Mouse (Mus musculus): ENCODE results near the gene Nup93. TPM values are rescaled to one million over a fixed set of nuclear protein-coding genes. Genes with fewer than 3 reads are reported as not detected.
"Not testable (repeated sequence)": the region's sequence is repeated elsewhere in the genome, so short reads cannot be mapped to it uniquely, and the experiment has no call there.

Gene Nup93
- 10 to 100 TPM; 53.0 to 53.9 TPM for total RNA-seq (2021)
- long read RNA-seq, transcript Nup93-201 (22 exons, 2,707 nt) = major isoform, 24 of 34 reads
- long read RNA-seq, partial matches to known transcripts = 3 of 34 reads
- long read RNA-seq, other reads (novel, unspliced or antisense) = 5 of 34 reads

DNA sequence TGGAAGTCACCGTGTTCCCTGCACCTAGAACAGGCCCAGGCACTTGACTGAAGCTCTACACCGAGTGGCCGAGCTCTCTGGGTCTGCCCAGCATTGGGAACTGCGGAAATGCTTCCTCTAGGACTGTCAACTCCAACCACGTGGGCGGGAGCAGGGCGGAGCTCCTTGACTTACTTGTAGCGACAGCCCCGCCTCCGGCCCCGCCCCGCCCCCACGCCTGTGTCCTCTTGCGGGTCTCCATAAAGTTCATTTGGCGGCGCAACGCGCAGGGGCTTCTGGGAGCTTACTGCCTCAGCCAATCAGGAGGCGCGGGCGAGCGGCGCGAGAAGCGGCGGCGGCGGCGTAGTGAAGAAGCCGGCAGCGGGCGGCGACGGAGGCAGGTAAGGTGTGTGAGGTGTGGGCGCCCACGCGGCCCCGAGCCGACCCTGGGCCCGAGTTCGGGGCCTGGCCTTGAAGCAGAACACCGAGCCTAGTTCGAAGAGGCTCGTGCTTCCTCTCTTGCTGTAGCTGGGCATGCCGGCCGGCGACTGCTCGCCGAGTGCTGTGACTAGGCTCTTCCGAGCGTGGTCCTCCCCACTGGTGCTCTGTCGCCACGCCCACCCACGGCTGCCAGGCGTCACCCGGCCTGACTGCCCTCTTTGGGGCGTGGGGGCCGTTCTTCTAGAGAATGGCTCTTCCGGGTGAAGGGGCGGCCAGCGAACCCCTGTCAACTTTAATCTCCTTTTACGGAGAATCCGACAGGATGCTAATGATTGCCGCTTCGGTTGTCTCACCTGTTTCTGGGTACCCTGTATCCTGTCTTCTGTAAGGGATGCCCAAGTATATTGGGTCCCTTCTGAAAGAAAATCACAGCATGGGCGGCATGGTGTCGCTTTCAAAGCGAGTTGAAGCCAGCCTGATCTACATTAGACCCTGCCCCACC lies at the start of gene Nup93:
Gene Nup93 (plus strand): TSS at position 313 of the 922 bp plus-strand sequence.
- DNase-seq (ENCODE audit: low spot score in 2 of 2) = peak; percentile 94 to 98

GRCm38 (mm10) chr8:94165772-94166171 lies 48.6 kb upstream of the Nup93 start:
- DNase-seq (ENCODE audit: low spot score in 2 of 2) = not testable (repeated sequence)

- peak; percentile 98 to 99 for DNase-seq (ENCODE audit: low spot score in 2 of 2)
These were observed 47.1 kb upstream of the Nup93 start for GRCm38 (mm10) chr8:94167244-94167643.

- no peak for DNase-seq (ENCODE audit: low spot score in 2 of 2)
These were observed 44.8 kb upstream of the Nup93 start for GRCm38 (mm10) chr8:94169547-94169946.

DNA sequence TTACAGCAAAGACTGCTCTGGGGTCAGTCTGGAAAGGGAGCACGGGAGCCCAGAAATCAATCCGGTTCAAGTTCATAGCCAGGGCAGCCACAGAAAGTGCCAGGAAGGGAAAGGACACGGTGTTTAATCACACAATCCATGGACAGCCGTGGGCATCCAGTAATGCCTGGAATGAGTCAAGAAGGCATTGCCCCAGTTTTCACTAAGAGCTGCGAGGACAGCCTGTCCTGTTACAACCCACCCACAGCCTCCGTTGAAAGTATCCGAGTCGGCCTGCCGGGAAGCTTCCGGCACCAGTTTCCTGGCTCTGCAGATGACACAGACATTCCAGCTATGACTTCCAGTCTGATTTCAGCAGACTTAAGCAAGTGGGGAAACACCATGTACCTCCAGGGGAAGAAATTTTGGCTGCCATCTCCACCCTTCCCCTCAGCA lies 43.0 kb upstream of the Nup93 start:
- peak in 1 of 2 experiments; percentile 38 for DNase-seq (ENCODE audit: low spot score in 2 of 2)

GRCm38 (mm10) chr8:94172075-94172808 lies 42.1 kb upstream of the Nup93 start, which contains the start of gene Mt2:
Mt2 (plus strand) TSS chr8:94172664.
- DNase-seq (ENCODE audit: low spot score in 2 of 2) = peak; percentile 82

GRCm38 (mm10) chr8:94172809-94173732 lies 41.3 kb upstream of the Nup93 start:
- DNase-seq (ENCODE audit: low spot score in 2 of 2) = peak in 1 of 2 experiments; percentile 42

GRCm38 (mm10) chr8:94173848-94174403 lies 40.4 kb upstream of the Nup93 start:
- no peak for DNase-seq (ENCODE audit: low spot score in 2 of 2)

DNA sequence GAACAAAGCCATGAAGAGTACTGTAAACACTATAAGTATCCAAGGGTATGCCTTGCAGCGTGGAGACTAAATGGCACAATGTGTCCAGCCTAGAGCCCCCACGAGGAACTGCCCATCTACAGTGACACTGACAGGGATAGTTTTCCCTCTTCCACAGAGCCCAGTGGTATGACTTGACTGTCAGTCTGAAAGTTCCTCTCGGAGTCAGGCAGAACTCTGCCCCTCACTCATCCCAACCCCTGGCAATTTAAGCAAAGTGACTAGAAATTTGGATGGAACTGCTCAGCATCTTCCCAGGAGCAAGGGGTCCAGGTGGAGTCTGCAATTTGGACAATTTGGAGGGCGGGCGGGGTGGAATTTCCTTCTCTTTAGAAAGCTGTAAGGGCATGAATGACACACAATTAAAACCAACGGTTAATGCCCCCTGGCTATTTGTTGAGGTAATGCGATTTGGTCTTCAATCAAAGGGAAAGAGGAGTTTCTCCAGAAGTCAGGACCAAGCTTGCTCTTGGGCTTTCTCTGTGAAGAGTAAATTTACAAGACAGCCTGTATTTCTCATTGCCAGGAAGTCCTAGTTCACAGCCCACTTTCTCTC lies 39.6 kb upstream of the Nup93 start:
- no peak for DNase-seq (ENCODE audit: low spot score in 2 of 2)

DNA sequence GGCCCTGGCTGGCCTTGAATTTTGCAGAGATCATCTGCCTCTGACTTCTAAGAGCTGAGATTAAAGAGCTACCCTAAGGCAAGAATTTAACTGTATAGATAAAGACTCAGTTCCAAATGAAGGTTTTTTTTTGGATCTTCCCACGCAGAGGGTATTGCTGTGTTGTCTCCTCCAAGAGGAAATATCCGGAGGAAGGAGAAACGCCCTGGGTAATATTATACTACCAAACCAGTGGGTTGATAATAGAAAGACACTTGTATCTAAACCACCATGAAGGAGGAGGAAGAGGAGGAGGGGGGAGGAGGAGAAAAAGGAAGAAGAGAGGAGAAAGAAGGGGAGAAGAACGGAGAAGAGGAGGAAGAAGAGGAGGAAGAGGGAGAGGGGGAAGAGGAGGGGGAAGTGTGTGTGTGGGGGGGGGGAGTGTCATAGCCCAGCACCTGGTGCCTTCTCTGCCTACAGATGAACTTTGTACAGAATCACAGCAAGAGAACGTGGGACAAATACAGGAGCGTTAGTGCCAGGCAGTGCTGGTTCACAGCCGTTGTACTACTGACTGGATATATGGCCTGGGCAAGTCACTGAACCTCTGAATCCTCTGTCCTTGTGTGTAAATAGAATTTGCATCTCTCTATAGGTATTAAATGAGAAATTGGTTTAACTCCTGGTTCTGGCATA lies 36.5 kb upstream of the Nup93 start:
- no peak for DNase-seq (ENCODE audit: low spot score in 2 of 2)

GRCm38 (mm10) chr8:94178857-94179712 lies 35.3 kb upstream of the Nup93 start, which contains the start of gene Mt1:
Mt1 (plus strand) TSS chr8:94179082.
- DNase-seq (ENCODE audit: low spot score in 2 of 2) = peak; percentile 89 to 90

DNA sequence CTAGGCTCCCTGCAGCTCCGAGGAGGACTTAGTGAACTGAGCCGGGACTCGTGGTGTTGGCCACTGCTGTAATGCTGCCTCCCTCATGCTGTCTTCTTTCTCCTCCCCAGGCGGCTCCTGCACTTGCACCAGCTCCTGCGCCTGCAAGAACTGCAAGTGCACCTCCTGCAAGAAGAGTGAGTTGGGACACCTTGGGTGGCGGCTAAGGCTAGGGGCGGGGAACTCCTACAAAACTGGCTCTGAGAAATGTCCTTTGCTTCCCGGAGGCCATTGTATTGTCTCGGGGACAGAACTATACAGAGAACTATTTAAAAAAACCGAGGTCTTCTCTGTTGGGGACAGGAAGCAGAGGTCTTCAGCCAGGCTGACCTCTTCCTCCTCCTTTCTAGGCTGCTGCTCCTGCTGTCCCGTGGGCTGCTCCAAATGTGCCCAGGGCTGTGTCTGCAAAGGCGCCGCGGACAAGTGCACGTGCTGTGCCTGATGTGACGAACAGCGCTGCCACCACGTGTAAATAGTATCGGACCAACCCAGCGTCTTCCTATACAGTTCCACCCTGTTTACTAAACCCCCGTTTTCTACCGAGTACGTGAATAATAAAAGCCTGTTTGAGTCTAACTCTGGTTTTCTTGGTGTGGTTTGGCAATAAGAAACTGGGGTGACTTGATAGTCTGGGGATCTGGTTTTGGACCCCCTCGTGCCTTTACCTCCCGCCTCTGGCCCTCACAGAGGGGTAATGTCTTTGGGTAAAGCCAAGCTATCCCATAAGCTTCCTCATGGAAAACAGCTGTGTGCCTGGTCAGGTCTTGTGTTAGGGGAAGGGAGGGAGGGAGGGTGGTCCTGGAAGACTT lies 34.4 kb upstream of the Nup93 start:
- DNase-seq (ENCODE audit: low spot score in 2 of 2) = no peak

DNA sequence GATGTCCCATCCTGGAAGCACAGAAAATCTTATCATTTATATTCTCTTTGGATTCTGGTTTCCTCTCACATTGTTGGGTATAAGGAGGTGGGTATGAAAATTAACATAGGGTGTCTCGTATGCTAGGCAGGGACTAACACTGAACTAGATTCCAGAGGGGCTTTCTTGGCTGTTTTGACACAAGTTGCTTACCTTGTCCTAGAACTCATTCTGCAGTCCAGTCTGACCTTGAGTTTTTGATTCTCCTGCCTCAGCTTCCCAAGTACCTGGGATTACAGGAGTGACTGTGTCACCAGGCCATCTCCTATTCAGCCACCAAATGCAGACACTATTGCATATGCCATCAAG lies 33.8 kb upstream of the Nup93 start:
- no peak for DNase-seq (ENCODE audit: low spot score in 2 of 2)

DNA sequence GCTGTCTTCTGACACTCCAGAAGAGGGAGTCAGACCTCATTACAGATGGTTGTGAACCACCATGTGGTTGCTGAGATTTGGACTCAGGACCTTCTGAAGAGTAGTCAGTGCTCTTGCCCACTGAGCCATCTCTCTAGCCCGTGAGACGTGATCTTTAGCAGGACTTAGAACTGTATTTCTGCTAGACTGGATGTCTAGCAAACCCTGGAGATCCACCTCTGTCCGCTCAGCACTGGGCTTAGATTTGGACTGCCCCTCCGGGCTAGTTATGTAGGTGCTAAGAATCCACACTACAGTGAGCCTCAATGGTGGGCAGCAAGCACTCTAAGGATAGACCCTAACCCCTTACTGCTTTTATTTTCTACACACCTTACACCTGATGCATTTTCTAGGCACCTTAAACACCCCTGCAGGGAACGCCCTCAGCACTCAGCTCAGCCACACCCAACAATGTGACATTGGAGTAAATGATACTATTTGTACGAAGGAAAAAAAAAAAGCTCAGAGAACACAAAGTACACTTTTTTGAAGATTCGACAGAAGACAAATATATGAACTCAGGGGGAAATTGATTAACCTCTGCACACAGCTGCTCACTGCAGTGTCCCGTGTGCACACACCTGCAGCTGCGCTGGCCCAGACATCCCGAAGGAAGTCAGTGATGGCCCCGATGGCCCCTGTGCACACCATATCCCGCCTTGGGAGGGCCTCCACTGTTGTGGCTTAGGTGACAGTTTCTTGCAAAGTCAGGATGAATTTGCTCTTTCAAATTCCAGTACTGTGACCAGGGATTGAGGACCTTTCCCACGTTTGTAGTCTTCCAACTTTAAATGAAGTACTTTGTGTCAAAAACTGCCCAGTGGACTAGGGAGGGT lies 32.1 kb upstream of the Nup93 start:
- DNase-seq (ENCODE audit: low spot score in 2 of 2) = no peak

GRCm38 (mm10) chr8:94183117-94183516 lies 31.2 kb upstream of the Nup93 start:
- DNase-seq (ENCODE audit: low spot score in 2 of 2) = peak; percentile 73 to 77

DNA sequence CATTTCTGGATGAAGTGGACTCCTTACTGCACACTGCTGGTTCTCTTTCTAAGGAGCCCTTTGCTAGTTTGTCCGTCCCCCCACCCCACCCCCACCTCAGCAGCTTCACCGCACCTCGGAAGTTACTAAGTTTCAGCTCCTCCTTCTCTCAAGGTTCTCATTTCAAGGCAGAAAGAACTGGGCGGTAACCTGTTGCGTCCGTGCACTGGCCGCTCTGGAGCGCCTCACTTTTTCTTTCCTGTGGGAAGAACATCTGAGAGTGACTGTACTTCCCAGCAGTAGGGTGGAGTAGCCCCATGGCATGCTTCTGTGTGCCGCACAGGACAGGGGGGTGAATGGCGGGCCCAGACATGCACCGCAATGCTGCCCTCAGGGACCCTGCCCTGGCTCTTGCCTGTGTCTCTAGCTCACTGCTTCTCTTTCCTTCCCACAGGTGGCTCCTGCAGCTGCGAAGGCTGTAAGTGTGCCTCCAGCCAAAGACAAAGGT lies 30.0 kb upstream of the Nup93 start:
- DNase-seq (ENCODE audit: low spot score in 2 of 2) = no peak

Data from layer of hippocampus, postnatal 10 days (tissue).